Mouse (Mus musculus) liver, adult 2 months (tissue): ENCODE results near the gene Mycbp2. TPM values are rescaled to one million over a fixed set of nuclear protein-coding genes. Genes with fewer than 3 reads are reported as not detected.
A peak's percentile ranks its signal among the peaks of the same experiment; 100 is the strongest.

ENCODE experiments used
- DNase-seq: peaks from one replicate; pipeline ENCODE4 v3.0.0-alpha.2; 2011; ENCODE audit warnings: low read depth, low spot score; ENCODE audit errors: extremely low read depth
- H3K27ac ChIP-seq: fragments of 200-500 bp; replicated peaks from 2 replicates; pipeline ENCODE4 v1.5.1; 2012; ENCODE audit warnings: low read depth, mild to moderate bottlenecking, control low read depth, inconsistent platforms, low read length; ENCODE audit not compliant: insufficient read depth
- H3K27me3 ChIP-seq: fragments of 200-500 bp; 2 replicates; pipeline ENCODE4 v1.6.1; 2012; ENCODE audit warnings: mild to moderate bottlenecking, moderate library complexity, low read length, inconsistent platforms; ENCODE audit not compliant: control insufficient read depth, insufficient read depth
- H3K36me3 ChIP-seq: fragments of 200-500 bp; 2 replicates; pipeline ENCODE4 v1.6.1; 2012; ENCODE audit warnings: low read length, inconsistent platforms; ENCODE audit not compliant: control insufficient read depth, insufficient read depth
- H3K4me1 ChIP-seq: fragments of 200-500 bp; 2 replicates; pipeline ENCODE4 v1.6.1; 2011; ENCODE audit warnings: low read length; ENCODE audit not compliant: control insufficient read depth, insufficient read depth
- H3K4me3 ChIP-seq: fragments of 200-500 bp; 2 replicates; pipeline ENCODE4 v1.5.1; 2011; ENCODE audit warnings: low read depth, mild to moderate bottlenecking, control low read depth, low read length, moderate library complexity; ENCODE audit not compliant: insufficient read depth
- H3K79me2 ChIP-seq: fragments of 200-500 bp; 2 replicates; pipeline ENCODE4 v1.6.1; 2012; ENCODE audit warnings: inconsistent platforms, mild to moderate bottlenecking, low read length, moderate library complexity; ENCODE audit not compliant: control insufficient read depth, insufficient read depth
- H3K9ac ChIP-seq: fragments of 200-500 bp; 2 replicates; pipeline ENCODE4 v1.6.1; 2012; ENCODE audit warnings: low read depth, mild to moderate bottlenecking, control low read depth, inconsistent platforms, low read length
- CTCF ChIP-seq: fragments of 200-500 bp; IDR thresholded peaks from 2 replicates; pipeline ENCODE4 v1.5.1; 2011; ENCODE audit warnings: low read depth, low read length, control low read depth
- POLR2A ChIP-seq: fragments of 200-500 bp; IDR thresholded peaks from 2 replicates; pipeline ENCODE4 v1.6.1; 2011; ENCODE audit warnings: low read length, control low read depth; ENCODE audit not compliant: insufficient read depth; ENCODE audit errors: extremely low read depth
- WGBS: fragments of 180-500 bp; shearing (Covaris S2); methylation state at CpG from one replicate; pipeline ENCODE4 v1.1.7; 2018; 5-methylcytosine and 5-hydroxymethylcytosine counted together
- polyA plus RNA-seq: library from polyadenylated mRNA; depleted of rRNA; stranded (reverse); fragments of >200 nt; gene quantifications from 2 replicates; pipeline ENCODE4 v1.2.3, GENCODE M21; 2012
- total RNA-seq: library from RNA; depleted of rRNA; stranded (reverse); fragments of >200 nt; gene quantifications from 2 replicates; pipeline ENCODE4 v1.2.3, GENCODE M21; 2014

Mycbp2 gene
- total and polyA plus RNA-seq, 2 experiments, result 5.2 to 14.0 TPM

DNA sequence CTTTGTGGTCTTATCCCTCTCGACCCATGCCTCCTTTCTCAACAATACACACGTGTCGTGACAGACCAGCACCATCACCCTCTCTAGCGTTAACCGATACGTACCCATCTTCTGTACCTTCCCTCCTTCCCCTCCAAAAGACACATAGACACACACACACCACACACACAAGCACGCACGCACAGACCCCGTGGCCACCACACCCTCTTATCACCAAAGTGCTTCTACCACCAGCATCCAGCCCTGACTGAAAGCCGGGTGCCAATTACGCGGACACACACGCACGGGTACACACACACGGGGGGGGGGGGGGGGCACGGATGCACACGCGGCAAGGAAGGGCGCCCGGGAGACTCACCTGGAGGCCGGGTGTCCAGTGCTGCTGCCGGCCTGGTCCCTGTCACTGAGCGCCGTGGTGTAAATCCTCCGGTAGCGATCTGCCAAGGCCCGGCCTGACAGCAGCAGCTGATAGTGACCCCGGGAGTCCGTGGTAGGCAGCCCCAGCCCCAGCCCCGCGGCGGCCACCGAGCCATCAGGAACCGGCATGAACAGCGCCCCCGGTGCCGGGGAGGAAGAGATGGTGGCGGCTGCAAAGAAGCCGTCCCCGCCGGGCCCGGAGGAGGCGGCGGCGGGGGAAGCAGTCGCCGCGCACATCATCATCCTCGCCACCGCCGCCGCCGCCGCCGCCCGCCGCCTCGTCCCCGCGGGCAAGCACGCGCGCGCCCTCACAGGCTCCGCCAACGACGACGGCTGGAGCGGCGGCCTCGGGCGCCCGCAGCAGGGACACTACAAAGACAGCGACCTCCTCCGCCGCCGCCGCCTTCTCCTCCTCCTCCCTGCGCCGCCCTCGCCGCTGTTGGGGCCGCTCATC, 521 bp downstream of the Mycbp2 start:
- no peaks in the 10 kb centered on the region for H3K36me3 ChIP-seq
- H3K9ac ChIP-seq, result peak overlapping the region; percentile 89
- TF ChIP-seq POLR2A (no peak), CTCF (no peak)
- WGBS, result 1% methylated on average over 74 of the region's 83 CpGs
- peak overlapping the region; percentile 60 for H3K4me3 ChIP-seq
- peak; percentile 25 for DNase-seq
- H3K79me2 ChIP-seq, result peaks cover 11% of the 10 kb centered on the region; the same call in 1 of the 2 replicates
- H3K4me1 ChIP-seq, result peaks cover 8% of the 10 kb centered on the region; the same call in 1 of the 2 replicates
- no peaks in the 10 kb centered on the region for H3K27me3 ChIP-seq
- peak overlapping the region; percentile 60; the same call in 1 of the 2 replicates for H3K27ac ChIP-seq

GRCm38 (mm10) chr14:103345486-103345857, 1.1 kb downstream of the Mycbp2 start:
- TF ChIP-seq POLR2A (no peak), CTCF (no peak)
- peaks cover 8% of the 10 kb centered on the region; the same call in 1 of the 2 replicates for H3K4me1 ChIP-seq
- H3K36me3 ChIP-seq, result no peaks in the 10 kb centered on the region
- H3K27ac ChIP-seq, result no peak overlapping the region
- H3K9ac ChIP-seq, result peak overlapping the region; percentile 89
- no peaks in the 10 kb centered on the region for H3K27me3 ChIP-seq
- H3K4me3 ChIP-seq, result peak overlapping the region; percentile 60
- H3K79me2 ChIP-seq, result peaks cover 12% of the 10 kb centered on the region; the same call in 1 of the 2 replicates
- 11% methylated on average over 6 of the region's 6 CpGs for WGBS
- DNase-seq, result peak; percentile 17

- H3K4me1 ChIP-seq, result peaks cover 8% of the 10 kb centered on the region; the same call in 1 of the 2 replicates
- no peaks in the 10 kb centered on the region for H3K36me3 ChIP-seq
- peaks cover 14% of the 10 kb centered on the region; the same call in 1 of the 2 replicates for H3K79me2 ChIP-seq
- H3K27me3 ChIP-seq, result no peaks in the 10 kb centered on the region
- TF ChIP-seq CTCF, result no peak
- no peak for TF ChIP-seq POLR2A
- no peak overlapping the region for H3K9ac ChIP-seq
- 15% methylated on average over 2 of the region's 2 CpGs for WGBS
- no peak overlapping the region for H3K27ac ChIP-seq
- no peak for DNase-seq
- H3K4me3 ChIP-seq, result 0 out of 2 replicates have a peak overlapping the region, but pooled peaks have one; percentile 15
Measured at GRCm38 (mm10) chr14:103345011-103345410, 1.6 kb downstream of the Mycbp2 start.

DNA sequence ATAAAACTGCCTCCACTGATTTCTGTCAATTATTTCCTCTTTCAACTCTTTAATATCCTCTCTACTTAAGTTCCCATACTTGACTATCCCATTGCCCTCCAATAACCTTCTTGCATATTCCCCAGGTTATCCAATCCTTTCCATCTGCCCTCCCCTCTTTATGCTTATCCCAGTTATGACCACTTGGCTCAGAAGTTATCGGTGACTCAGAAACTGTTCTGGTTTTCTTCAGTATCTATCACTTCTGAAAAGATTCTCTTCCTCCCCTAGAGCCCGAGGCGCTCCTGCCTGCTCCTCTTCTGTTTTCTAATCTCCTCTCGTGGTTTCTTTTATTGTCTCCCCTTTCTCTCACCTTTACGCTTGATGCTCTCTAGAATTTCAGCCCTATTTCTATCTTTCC, 2.8 kb downstream of the Mycbp2 start:
- H3K9ac ChIP-seq, result no peak overlapping the region
- peaks cover 8% of the 10 kb centered on the region; the same call in 1 of the 2 replicates for H3K4me1 ChIP-seq
- H3K4me3 ChIP-seq, result no peak overlapping the region
- peaks cover 18% of the 10 kb centered on the region; the same call in 1 of the 2 replicates for H3K79me2 ChIP-seq
- no peaks in the 10 kb centered on the region for H3K36me3 ChIP-seq
- DNase-seq, result no peak
- no peak overlapping the region for H3K27ac ChIP-seq
- WGBS, result 80% methylated on average over 5 of the region's 5 CpGs
- no peaks in the 10 kb centered on the region for H3K27me3 ChIP-seq
- TF ChIP-seq CTCF (no peak), POLR2A (no peak)

DNA sequence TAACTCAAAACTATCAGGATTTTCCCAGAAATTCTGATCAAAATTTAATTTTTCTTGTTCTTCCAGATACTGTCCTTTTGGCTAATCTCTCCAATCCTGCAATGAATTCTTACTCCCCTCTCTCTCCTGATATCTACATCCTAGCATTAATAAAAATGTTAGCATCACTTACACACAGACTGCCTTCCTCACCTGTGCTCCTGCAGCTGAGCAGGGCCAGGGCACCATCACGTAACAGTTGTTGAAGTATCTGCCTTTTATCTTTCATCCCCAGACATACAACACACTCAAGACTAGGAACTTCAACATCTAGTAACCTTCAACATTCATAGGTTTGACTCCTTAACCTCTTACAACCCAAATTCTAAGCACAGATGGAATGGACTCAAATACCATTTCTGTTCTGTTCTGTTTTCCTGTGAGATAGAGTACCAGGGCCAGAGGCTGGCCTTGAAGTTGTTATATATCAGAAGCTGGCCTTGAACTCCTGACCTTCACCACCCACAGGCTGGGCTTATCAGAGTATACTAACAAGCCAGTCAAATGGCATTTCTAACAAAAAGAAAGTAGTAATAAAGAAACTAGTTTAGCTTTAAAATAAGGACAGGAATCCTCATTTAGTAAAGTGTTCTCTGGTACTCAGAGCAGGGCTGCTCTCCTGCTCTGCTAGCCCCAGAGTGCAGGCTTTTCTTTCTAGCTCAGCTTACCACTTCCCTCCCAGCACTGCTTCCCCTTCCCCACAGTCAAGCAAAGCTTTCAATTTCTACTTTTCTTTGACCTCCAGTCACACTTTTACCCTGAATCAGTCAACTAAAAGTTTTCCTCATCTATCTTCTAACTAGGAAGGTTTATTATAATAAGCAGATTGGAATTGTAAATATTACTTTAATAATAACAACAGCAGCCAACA, 5.0 kb downstream of the Mycbp2 start:
- H3K9ac ChIP-seq, result no peak overlapping the region

More for the DNA sequence above, 5.0 kb downstream of the Mycbp2 start:
- Histone ChIP-seq H3K4me3 (no peak overlapping the region), H3K79me2 (peaks cover 18% of the 10 kb centered on the region; the same call in 1 of the 2 replicates), H3K27me3 (no peaks in the 10 kb centered on the region), H3K27ac (no peak overlapping the region), H3K36me3 (no peaks in the 10 kb centered on the region), H3K4me1 (peaks cover 8% of the 10 kb centered on the region; the same call in 1 of the 2 replicates)
- 85% methylated on average over 1 of the region's 1 CpGs for WGBS
- DNase-seq, result peak; percentile 24
- TF ChIP-seq POLR2A (no peak), CTCF (no peak)
